Mouse (Mus musculus) CD8-positive naive resting alpha-beta T cell, adult 2 months (primary cell): ENCODE data around the gene 4930562C15Rik.

Experiments
- DNase-seq, 2 experiments: peaks; one replicate each; pipeline ENCODE4 v3.0.0; 2022; ENCODE audit warnings: low read depth in 2 of 2, low spot score in 2 of 2

Gene 4930562C15Rik

DNA sequence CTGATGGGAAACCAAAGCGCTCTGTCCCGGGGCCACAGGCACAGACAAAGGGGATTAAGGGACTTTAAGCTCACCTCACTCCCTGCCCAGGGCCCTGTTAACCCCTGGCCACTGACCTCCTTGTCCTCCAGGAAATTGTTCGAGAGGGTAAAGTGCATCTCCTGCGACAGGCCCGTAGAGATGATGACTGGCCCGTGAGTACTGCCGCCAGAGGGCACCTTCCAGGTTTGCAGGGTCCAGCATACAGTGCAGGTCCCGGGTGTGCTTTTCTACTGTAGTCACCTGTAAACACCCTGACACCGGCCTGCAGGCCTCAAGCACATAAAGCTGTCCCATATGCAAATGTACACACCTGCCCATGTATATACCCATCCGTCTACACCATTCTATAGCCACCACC lies 26.2 kb downstream of the 4930562C15Rik start:
- DNase-seq = no peak

DNA sequence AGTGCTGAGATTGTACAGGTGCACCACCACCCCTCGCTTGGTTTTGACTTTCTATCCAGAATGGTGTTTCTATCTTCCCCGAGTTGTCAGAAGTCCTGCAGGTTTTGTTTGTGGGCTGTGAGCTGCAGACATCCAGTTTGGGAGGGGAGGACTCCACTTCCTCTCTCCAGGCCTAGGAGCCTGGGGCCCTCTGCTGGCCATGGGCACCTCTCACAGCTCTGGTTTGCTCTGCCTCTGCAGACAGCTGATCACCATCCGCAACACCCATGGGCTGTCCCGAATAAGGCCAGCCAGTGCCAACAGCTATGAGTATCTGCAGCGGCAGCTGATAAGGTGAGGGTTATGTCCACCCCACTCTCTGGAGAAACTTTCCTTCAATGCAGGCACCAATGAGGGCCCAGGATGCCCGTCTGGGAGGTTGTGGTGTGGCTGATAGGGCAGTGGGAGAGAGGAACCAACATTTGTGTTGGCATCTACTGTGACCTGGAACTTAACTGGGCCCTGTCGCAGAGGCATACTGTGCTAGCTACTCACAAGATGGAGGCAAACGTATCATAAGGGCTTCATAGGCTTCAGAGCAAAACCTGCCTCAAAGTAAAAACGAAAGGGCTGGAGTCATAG lies 27.8 kb downstream of the 4930562C15Rik start:
- DNase-seq = peak; percentile 33 to 51

DNA sequence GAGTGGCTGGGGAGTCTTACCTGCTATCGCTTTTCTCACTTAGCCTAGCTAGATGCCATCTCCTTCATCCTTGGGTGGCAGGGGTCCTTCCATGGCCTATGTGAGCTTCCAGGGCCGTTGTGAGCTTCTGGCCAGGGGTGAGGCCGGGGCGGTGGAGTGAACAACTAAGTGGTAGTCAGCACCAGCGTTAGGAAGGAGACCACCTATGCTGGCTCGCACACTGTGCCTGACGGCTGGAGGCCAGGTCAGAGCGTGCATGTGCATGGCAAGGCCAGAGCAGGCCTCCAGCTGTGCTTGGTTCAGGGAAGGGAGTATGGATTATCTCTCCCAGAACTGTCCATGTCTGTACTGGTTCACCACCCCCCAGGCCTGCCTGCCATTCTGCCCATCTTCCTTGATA lies 28.5 kb downstream of the 4930562C15Rik start:
- no peak for DNase-seq

DNA sequence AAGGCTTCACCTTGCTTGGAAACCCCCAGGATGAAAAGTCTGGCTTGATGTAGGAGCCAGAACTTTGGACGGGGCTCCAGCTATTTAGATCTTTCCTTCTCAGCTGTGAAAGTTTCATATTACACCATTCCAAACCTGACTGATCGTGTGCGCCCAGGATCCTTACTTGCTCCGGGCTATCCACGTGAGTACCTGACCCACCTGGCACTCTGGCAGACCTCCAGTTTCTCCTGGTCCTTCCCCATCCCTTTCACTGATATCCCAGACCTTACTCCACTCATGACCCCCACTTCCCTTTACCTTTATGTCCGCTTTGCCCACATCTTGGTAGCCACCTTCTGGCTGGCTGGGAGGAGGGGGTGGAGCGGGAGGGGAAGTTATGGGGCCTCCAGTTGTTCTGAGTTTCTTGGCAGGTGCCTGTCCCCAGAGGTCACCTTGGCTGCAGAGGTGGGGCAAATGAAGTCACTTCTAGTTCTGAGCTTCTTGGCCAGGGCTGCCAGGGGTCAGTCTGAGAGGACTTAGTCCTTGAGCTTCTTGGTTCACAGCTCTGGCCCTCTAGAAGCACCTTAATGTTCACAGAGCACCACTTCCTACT lies 31.0 kb downstream of the 4930562C15Rik start:
- DNase-seq = no peak

DNA sequence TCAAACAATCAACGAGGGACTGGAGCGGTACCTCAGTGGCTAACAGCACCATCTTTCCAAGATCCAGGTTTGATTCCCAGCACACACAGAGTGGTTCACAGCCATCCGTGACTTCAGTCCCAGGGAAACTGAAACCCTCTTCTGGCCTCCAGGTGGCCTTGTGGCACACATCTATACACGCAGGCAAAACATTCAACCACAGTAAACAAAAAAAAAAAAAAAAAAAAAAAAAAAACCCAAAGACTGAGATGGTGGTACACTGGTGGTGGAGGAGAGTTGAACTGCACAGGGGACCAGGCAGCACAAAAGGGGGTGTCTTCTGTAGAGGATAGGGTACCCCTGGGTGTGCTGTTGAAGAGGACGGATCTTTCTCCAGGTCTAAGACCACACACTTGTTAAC lies 35.3 kb downstream of the 4930562C15Rik start:
- no peak for DNase-seq

DNA sequence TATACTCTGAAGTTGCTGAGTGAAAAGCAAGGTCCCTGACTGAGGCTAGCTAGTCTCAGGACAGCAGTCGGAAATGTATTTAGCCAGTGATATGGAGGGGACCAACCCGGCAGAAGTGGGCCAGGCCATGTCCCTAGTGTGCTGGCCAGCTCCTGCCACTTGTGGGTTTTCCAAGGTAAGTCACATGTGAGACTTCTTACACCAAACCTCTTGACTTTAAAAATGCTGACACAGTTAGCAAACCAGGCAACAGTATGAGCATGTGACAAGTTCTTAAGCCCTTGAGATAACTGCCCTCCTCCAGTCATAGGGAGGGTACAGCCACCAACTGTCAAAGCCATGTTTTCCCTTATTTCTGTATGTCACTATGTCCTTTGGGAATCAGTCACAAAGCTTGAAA lies 36.7 kb downstream of the 4930562C15Rik start:
- DNase-seq = no peak

DNA sequence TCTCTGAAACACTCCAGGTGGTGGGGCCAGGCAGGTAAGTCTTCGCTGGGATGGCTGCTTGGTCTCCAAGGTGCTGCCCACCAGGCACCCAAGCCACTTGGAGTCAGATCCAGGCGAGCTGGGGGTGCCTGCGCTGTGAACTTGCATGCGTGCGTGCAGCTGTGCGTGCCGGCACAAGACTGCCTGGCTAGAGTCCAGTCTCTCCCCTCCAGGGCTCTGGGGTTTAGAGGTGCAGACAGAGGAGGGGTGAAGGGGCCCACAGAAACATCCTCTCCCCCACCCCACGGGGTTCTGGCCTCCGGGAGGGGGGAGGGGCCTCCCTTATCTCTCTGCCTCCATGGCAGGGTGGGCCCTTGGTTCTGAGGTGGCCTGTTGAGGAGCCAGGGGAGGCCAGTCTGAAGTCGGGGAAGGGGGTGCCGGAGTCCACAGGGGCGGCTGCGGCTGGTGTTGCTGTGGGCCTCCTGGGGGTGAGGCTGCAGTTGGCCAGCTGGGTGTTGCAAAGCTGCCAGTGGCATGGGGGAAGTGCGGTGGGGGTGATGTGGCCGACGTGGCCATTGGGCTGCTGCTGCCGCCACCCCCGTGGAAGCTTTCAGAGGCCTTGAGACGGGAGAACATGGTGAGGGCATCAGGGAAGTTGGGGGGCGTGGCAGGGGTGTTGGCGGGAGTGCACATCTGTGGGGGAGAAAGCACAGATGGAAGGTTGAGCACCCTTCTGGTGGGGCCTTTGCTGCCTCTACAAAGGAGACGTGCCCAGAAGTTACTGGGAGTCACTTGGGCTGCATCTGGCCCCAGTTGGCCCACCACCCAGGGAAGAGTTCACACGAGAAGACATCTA lies 40.2 kb downstream of the 4930562C15Rik start:
- DNase-seq = no peak

DNA sequence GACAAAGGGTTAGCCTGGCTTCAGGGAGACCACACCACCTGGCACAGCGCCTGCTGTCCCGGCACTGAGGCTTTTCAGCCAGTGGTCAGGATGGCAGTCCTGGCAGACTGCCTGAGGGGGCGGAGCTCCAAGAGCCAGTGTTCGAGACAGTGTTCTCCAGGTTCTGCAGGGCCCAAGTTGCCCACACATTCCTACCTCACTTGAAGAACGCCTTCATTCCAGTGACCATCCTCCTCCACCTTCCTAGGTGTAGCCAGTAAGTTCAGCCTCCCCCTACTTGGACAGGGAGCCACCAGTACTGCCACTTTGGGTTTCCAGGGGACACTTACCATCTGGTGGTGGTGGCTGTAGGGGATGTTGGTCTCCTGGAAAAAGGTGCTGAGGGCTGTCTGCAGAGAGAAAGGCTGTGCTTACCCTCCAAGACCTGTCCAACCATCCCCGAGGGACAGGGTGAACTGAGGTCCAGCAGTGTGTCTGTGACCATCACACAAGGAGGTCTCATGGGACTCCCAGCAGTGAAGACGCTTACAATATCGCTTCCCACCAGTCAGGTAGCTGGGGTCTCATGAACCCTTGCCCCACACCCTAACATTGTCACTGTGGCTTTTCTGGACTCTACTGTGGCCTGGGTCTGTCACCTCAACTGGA lies 40.9 kb downstream of the 4930562C15Rik start:
- DNase-seq = no peak

DNA sequence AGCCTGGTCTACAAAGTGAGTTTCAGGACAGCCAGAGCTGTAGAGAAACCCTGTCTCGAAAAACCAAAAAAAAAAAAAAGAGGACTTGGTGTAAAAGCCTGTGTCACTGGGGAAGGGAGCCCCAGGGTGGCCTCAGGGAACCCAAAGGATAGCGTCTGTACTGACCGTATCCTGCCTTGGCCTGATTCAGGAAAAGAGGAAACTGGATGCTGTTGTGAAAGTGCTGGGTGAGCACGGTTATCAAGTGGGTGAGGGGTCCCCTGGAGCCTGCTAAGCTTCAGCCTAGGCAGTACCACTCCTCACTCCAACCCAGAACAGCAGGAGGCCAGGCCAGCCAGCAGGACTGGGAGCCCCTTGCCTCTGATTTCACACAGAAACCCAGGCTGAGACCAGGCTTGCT lies 42.0 kb downstream of the 4930562C15Rik start:
- no peak for DNase-seq

DNA sequence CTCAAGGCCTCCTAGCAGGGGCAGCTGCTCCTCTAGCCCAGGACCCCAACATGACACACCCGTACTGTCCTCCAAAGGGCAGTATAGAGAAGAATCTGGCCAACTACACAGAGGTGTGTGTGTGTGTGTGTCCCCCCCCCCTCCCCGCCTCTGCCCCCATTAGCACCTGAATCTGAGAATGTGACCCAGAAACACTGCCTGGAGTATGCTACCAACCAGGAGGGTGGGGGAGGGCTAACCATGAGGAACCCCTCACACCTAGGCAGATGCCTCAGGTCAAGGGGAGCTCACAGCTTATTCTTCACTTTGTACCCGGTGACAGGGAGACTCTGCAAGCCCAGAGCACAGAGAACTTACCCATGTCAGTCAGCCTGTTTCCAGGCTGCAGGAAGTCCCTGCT lies 42.5 kb downstream of the 4930562C15Rik start:
- no peak for DNase-seq

DNA sequence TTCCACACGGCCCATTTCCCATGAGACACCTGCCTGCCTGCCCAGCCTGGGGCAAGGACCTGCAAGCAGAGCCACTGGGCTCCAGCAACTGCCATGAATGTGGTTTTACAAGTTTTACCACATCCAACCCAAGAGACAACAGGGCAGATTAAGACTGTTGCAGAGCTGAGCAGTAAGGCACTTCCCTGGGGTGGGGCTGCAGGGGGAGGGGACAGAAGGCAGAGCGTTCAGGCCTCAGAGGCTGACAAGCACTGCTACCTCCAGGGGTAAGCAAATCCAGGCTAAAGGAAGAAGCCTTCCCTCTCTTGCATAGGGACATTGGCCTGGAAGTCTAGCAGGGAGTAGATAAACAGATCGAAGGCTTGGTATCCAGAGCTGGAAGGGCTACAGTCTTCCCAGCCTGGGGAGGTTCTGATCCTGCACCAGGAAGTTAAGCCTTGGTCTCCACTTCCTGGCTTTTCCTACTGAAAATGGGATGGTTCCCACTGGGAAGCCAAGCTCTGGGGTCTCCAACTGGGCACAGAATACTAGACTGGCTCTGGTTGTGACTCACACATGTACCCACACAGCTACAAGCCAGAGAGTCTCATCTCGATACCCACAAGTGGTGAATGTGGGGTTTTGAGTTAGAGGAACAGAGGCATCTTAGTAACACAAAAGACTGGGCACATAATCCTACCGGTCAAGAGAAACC lies 43.1 kb downstream of the 4930562C15Rik start:
- DNase-seq = peak; percentile 58 to 64

DNA sequence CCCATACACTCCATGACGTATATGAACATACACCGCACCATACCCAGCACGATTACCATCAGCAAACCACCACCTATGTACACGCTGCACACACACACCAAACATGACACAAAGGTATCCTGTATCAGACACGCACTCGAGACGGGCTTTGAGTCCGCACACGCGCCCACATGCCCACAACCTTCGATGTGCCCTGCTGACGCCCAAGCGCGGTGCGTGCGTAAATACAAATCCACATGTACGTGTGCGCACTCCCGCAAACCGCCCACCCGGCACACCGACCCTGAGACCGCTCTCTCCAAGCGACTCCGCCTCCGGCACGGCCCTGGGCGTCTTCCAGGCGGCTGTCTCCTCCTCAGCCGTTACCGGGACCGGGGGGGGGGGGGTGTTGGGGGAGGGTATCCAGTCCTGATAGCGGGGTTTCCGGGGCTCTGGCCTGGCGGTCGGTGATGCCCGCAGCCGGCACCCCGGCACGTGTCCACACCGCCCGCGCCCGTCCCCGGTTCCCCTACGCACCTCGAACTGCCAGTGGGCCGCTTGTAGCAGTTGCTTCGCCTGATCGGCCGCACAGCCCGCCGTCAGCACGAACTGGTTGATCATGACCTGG lies 44.0 kb downstream of the 4930562C15Rik start:
- DNase-seq = peak; percentile 68 to 72

DNA sequence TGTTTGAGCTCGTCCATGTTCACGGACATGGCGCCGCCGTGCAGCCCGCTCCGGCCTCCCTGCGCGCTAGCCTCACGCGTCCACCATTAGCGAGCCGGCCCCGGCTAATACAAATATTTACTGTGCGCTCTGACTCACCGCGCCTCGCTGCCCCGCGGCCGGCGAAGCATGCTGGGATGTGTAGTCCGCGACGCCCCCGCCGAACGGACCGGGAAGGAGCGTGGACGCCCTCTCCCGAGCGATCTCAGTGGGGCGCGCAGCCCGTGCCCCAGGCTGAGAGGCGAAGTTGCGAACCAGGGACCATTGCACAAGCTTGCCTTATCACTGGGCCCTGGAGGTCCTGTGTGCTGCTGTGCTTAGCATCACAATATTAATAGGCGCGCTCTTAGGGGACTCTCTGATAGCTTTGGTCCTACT lies 44.5 kb downstream of the 4930562C15Rik start:
- peak; percentile 62 to 68 for DNase-seq

DNA sequence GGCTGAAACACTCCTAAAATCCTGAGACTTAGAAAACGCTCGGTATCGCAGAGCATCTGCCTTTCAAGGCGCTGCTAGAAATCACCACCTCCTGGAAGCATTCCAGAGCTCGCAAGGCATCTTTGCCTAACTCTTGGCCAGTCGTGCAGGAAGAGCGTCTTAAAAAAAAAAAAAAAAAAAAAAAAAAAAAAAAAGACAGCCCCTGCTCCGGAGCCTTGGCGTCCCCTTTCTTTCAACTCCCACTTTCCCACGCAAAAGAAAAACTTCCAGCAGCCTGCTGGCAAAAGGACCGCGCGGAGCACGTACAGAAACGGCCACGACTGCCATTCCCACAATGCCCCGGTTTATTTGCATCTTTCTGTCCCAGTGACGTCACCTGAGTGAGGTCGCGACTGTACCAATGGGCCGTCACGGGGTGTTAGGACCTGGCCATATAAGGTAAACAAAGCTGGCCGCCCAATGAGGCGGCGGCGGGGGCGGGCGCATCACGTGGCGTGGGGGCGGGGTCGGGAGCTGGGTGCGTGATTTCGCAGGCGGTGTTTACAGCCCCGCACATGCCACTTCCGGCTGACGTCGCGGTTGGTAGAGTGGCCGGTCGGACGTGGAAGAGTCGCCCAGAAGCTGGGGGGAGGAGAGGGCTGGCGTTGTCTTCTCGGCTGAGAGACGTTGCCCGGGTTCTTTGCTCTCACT lies 45.1 kb downstream of the 4930562C15Rik start, which contains the start of gene Ubald1:
Gene Ubald1, minus strand, starts transcription at position 180 of the 690 bp plus-strand sequence.
- peak; percentile 92 to 95 for DNase-seq

DNA sequence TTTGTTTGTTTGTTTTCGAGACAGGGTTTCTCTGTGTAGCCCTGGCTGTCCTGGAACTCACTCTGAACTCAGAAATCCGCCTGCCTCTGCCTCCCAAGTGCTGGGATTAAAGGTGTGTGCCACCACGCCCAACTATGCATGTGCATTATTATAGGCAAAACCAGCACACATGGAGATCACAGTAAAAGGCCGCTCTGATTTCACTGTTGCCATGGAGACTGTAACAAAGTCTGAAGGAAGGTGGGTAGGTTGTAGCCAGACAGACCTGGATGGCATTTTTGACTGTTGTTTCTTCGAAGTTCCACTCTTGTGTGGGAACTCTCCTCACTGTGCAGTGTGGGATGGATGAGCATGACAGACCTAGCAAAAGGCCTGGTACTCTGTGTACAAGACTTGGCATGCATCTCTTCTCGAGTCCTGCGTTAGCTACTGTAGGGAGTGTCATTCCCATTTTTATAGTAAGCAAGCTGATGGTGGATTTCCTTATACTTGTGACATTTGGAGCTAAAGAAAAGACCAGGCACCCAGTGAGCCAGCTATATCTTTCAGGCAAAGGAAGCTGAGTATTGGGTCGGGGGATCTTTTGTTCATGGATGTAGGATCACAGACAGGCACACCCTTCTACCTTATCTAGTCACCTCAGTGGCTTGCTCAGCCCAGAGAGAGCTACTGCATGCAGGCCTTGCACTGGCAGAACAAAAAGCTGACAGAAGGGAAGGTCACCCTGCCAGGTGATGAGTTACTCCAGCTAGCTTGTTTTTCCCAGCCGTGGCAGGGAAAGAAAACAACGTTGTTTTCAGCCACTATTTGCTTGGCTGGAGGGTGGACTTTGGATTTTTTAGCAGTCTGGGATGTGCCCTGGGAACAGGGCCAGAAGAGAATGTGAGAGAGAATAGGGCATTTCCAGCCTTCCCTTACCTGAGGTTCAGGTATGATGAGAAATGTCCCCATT lies 46.5 kb downstream of the 4930562C15Rik start:
- no peak for DNase-seq

DNA sequence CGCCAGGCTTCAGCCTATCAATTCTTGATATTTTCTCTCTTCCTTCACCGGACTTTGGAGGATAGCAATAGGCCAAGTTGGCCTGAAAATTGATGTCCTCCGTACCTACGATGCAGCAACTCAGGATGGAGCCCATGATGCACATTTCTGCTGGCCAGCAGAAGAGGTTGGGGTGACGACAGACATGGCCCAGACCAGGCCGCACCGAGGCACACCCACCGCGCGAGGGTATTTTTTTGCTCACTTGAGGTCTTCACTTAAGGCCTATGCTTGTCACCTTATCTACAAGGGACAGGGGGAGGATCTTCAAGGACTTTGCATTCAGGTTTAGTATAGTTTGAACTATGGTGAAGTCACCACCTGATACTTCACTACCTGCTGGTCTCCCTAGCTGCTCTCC lies 49.7 kb downstream of the 4930562C15Rik start:
- DNase-seq = no peak

DNA sequence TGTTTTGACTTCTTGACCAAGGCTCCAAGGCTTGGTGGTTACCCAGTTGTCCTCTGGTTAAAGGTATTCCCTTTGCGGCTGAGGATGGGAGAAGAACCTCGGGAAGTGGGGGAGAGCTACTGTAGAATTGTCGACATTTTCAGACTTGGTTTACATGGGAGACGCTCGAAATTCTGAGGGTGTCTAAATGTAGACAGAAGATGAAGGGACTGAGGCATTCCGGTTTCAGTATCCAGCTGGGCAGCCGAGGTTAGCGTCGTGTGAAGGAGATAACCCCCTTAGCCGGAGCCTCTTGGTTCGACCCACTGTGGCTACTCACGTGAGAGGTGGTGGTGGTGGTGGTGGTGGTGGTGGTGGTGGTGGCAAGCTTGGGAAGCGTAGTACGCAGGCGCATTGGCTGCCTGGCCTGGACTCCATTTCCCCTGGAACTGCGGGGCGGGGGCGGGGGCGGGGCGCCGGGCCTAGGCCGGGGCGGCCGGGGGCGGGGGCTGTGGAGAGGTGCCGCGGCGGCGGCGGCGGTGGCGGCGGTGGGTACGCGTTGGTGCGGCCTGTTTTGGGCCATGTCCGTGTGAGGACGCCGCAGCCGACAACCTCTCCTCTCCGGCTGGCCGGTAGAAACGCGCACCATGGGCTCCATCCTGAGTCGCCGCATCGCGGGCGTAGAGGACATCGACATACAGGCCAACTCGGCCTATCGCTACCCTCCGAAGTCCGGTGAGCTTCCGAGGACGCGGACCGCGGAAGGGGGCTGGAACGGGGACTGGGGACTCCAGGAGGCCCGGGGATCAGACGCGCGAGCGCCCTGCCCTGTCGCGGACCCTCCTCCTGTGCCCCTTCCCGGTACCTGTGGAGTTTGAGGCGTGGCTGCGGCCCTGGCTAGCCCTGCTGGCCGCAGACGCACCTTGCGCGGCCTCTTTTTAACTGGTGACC lies 50.8 kb downstream of the 4930562C15Rik start, which contains the start of gene Mgrn1:
Gene Mgrn1, plus strand, starts transcription at position 490 of the 930 bp plus-strand sequence.
- DNase-seq = peak; percentile 53 to 56

DNA sequence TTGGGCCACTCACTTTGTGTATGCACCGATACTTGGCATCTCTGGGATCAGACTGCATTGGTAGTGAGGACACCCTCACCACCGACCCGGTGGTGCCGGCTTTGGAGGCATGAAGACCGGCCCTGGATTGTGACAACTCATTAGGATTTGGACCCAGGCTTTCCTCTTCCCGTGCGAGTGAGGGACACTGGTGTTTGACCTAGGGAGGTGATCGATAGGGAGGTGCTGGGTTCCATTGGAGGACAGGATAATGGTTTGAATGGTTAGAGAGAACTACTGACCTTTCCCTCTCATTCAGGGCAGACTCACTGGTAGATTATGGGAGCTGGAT lies 51.4 kb downstream of the 4930562C15Rik start:
- DNase-seq = no peak
